In the genomic region with DNA sequence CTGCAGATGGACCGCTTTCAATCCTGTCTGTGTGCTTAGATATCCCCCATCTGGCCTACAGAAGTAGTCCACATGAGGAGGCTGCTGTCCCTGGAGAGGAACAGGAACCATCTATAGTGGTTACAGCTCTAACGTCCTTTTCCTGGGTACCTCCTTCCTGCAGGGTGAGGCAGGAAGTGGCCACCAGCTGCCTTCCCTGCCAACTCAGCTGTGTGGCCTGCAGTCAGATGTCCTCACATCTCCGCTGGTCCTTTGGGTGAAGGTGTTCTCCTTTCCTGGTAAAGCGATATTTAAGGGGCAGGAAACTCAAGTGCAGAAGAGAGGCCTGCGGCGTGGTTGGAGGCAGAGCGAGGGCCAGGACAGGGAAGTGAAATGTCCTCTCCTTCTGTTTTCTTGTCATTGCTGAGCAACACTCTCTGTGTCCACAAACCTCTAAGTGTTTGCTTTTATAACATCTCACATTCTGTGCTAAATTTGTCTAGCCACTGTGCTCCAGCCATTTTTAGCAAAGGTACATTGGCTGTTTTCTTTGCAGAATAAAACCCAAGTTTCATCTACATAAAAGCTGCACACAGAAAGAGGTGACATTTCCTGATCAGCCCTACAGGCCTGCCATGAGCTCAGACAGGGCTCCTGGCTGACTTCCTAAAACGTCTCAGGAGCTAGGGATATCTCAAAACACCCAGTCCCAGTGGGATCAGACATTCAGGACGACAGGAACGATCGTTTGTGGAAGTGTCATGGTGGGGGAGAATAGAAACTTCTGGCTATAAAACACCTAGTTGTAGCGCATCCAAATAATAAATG, we compare ENCODE assay signal across 8 mouse cellular contexts.
DNase-seq lines count a peak whose midpoint lies in the region; ATAC-seq lines count a peak whose summit lies in the region.

No protein-coding gene starts in this region.

- no peaks in the 10 kb centered on the region for H3K36me3 ChIP-seq in heart, embryonic 11.5 days (ENCODE audit: control insufficient read depth, insufficient read depth, low read length)
- no peaks in the 10 kb centered on the region for H3K36me3 ChIP-seq in macrophage (ENCODE audit: inconsistent target)

- 65% methylated on average over 12 of the region's 12 CpGs for WGBS in heart, embryonic 11.5 days (ENCODE audit: insufficient replicate concordance)
- WGBS in macrophage (ENCODE audit: missing documents) = 12% methylated on average over 12 of the region's 12 CpGs

- no peak overlapping the region for H3K4me3 ChIP-seq in heart, embryonic 11.5 days (ENCODE audit: low read depth, low read length)
- H3K4me3 ChIP-seq in macrophage (ENCODE audit: inconsistent target) = no peak overlapping the region

- H3K9me3 ChIP-seq in heart, embryonic 11.5 days (replicated peaks; ENCODE audit: control insufficient read depth, low read length) = no peaks in the 10 kb centered on the region

- H3K27me3 ChIP-seq in heart, embryonic 11.5 days (ENCODE audit: control insufficient read depth, insufficient read depth, low read length) = no peaks in the 10 kb centered on the region

- DNase-seq in 3T3-L1 (ENCODE audit: low read depth, low spot score) = peak; percentile 13
- DNase-seq in left cerebral cortex, postnatal 10 days (ENCODE audit: extremely low spot score in 1 of 2, low spot score in 2 of 2) = peak; percentile 50 to 52
- peak; percentile 70 for DNase-seq in telencephalon, adult 2 months (ENCODE audit: low read depth, low spot score)
- DNase-seq in ovary, adult 18-20 months (ENCODE audit: low spot score) = no peak
- no peak for DNase-seq in gastrocnemius, adult 8-10 months (ENCODE audit: low spot score in 2 of 2)

- no peaks in the 10 kb centered on the region for H3K79me2 ChIP-seq in macrophage (ENCODE audit: inconsistent target)

- 0 out of 2 replicates have a peak overlapping the region, but pooled peaks have one; percentile 24 for H3K27ac ChIP-seq in heart, embryonic 11.5 days (ENCODE audit: low read depth, low read length)
- peak overlapping the region; percentile 95 for H3K27ac ChIP-seq in macrophage

- intact Hi-C loops in left cerebral cortex, postnatal 10 days (cut with DNase I) = loop anchor here (2.0 to 10.0 kb wide), 5 partner anchors 79 to 263 kb away; a partner anchor contains a TSS

- H3K9ac ChIP-seq in heart, embryonic 11.5 days (ENCODE audit: low read depth, low read length) = no peak overlapping the region

- peak; percentile 93 for ATAC-seq in CD4-positive, CD25-positive, alpha-beta regulatory T cell, adult 4 months
- ATAC-seq in heart, embryonic 11.5 days (replicated peaks; ENCODE audit: insufficient number of reproducible peaks, low FRiP score, low TSS enrichment) = no peak

- no peak overlapping the region for H3K4me2 ChIP-seq in heart, embryonic 11.5 days

- peaks cover 9% of the 10 kb centered on the region; the same call in 1 of the 2 replicates for H3K4me1 ChIP-seq in heart, embryonic 11.5 days (ENCODE audit: control insufficient read depth, insufficient read depth, low read length)

Comparison
In these comparisons a context has a peak if more than half of its experiments do, and no peak if none do; other contexts are left out.
1. DNase-seq: peak in 3T3-L1 (single experiment), left cerebral cortex, postnatal 10 days (2 of 2) and telencephalon, adult 2 months (single experiment); none in ovary, adult 18-20 months (single experiment) and gastrocnemius, adult 8-10 months (0 of 2).